Mouse (Mus musculus) embryonic facial prominence, embryonic 10.5 days (tissue): ENCODE data around the gene Babam1. TPM values are rescaled to one million over a fixed set of nuclear protein-coding genes. Genes with fewer than 3 reads are reported as not detected.
A peak's percentile ranks its signal among the peaks of the same experiment; 100 is the strongest.
"Not testable (repeated sequence)": the region's sequence is repeated elsewhere in the genome, so short reads cannot be mapped to it uniquely, and the experiment has no call there.

Source experiments
- DNase-seq: peaks from one replicate; pipeline ENCODE4 v3.0.0-alpha.2; 2017; ENCODE audit warnings: low spot score
- H3K27ac ChIP-seq: fragments of 300-500 bp; sonication (generic); replicated peaks from 2 replicates; pipeline ENCODE4 v1.5.1; 2016; ENCODE audit warnings: mild to moderate bottlenecking
- H3K27me3 ChIP-seq: fragments of 300-500 bp; sonication (generic); replicated peaks from 2 replicates; pipeline ENCODE4 v1.6.1; 2016; ENCODE audit warnings: low read depth, mild to moderate bottlenecking; ENCODE audit not compliant: poor library complexity, severe bottlenecking
- H3K36me3 ChIP-seq: fragments of 300-500 bp; sonication (generic); replicated peaks from 2 replicates; pipeline ENCODE4 v1.6.1; 2016; ENCODE audit warnings: mild to moderate bottlenecking, moderate library complexity
- H3K4me1 ChIP-seq: fragments of 300-500 bp; sonication (generic); 2 replicates; pipeline ENCODE4 v1.6.1; 2016
- H3K4me3 ChIP-seq: fragments of 300-500 bp; sonication (generic); 2 replicates; pipeline ENCODE4 v1.5.1; 2016; ENCODE audit warnings: mild to moderate bottlenecking, moderate library complexity
- H3K9me3 ChIP-seq: fragments of 300-500 bp; sonication (generic); 2 replicates; pipeline ENCODE4 v1.6.1; 2016; ENCODE audit warnings: mild to moderate bottlenecking
- WGBS: fragments of 180-500 bp; shearing (Covaris S2); methylation state at CpG from one replicate; pipeline ENCODE4 v1.1.7; 2016; 5-methylcytosine and 5-hydroxymethylcytosine counted together
- polyA plus RNA-seq: library from polyadenylated mRNA; unstranded; fragments of >200 nt; fragmentation: Nextera tagmentation; extraction: Ambion mirVana; gene quantifications from 2 replicates; pipeline ENCODE4 v1.2.1, GENCODE M21; 2016

The Babam1 gene
- polyA plus RNA-seq, 1 experiment from 2014 or later: 110 TPM

GRCm38 (mm10) chr8:71403107-71403885 lies 6.6 kb downstream of the Babam1 start:
- DNase-seq: no peak
- peaks cover 61% of the 10 kb centered on the region for H3K36me3 ChIP-seq
- peaks cover 27% of the 10 kb centered on the region for H3K4me1 ChIP-seq
- WGBS: 84% methylated on average over 6 of the region's 6 CpGs
- no peaks in the 10 kb centered on the region for H3K27me3 ChIP-seq
- H3K4me3 ChIP-seq: no peak overlapping the region
- H3K9me3 ChIP-seq: no peaks in the 10 kb centered on the region
- no peak overlapping the region for H3K27ac ChIP-seq

DNA sequence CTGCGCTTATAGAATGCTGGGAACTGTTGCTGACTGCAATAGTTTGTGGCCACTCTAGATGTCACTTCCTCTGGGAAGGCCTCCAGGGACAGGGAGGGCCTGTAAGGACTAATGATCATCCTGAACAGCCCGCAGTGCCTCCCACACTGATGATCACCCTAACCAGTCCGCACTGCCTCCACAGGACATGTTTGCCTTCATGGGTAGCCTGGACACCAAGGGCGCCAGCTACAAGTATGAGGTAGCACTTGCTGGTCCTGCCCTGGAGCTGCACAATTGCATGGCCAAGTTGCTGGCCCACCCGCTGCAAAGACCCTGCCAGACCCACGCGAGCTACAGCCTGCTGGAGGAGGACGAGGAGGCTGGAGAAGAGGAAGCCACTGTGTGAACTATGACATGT lies 7.3 kb downstream of the Babam1 start:
- peaks cover 27% of the 10 kb centered on the region for H3K4me1 ChIP-seq
- no peak overlapping the region for H3K4me3 ChIP-seq
- no peaks in the 10 kb centered on the region for H3K27me3 ChIP-seq
- H3K36me3 ChIP-seq: peaks cover 61% of the 10 kb centered on the region
- H3K27ac ChIP-seq: no peak overlapping the region
- no peak for DNase-seq
- H3K9me3 ChIP-seq: no peaks in the 10 kb centered on the region
- WGBS: 93% methylated on average over 8 of the region's 8 CpGs

DNA sequence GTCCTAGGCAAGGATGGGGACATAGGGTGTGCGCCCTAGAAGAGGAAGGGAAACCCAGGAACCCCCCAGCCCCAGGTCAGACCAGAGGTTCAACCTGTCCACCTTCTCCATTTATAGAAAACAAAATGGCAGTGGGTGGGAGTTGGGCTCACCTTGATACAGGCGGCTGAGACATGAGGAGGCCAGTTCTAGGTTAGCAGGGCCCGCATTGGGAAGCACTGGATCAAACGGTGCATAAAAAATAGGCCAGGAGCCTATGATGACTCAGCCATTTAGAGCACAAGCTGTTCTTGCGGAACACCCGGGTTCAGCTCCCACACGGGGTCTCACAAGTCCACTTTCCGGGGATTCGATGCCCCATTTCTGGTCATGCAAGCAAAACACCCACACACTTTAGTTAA lies 8.3 kb downstream of the Babam1 start:
- Histone ChIP-seq H3K27me3 (no peaks in the 10 kb centered on the region), H3K36me3 (peaks cover 61% of the 10 kb centered on the region), H3K4me1 (peaks cover 27% of the 10 kb centered on the region), H3K27ac (no peak overlapping the region), H3K9me3 (no peaks in the 10 kb centered on the region), H3K4me3 (peak overlapping the region; percentile 84)
- WGBS: 91% methylated on average over 9 of the region's 9 CpGs
- DNase-seq: no peak

GRCm38 (mm10) chr8:71405401-71406098 lies 8.9 kb downstream of the Babam1 start, which contains the start of gene Ankle1:
Ankle1 (plus strand) TSS chr8:71406010.
- H3K4me3 ChIP-seq: peak within 1 kb of the TSS; percentile 84
- no peaks in the 10 kb centered on the region for H3K27me3 ChIP-seq
- H3K9me3 ChIP-seq: no peaks in the 10 kb centered on the region
- 18% methylated on average over 33 of the region's 33 CpGs for WGBS
- DNase-seq: peak; percentile 97
- peak within 1 kb of the TSS; percentile 92 for H3K27ac ChIP-seq
- peaks cover 27% of the 10 kb centered on the region for H3K4me1 ChIP-seq
- H3K36me3 ChIP-seq: peaks cover 60% of the 10 kb centered on the region

- Histone ChIP-seq H3K36me3 (peaks cover 55% of the 10 kb centered on the region), H3K9me3 (no peaks in the 10 kb centered on the region), H3K27me3 (no peaks in the 10 kb centered on the region), H3K27ac (peak overlapping the region; percentile 92), H3K4me3 (peak overlapping the region; percentile 84), H3K4me1 (peaks cover 28% of the 10 kb centered on the region)
- WGBS: 1% methylated on average over 55 of the region's 55 CpGs
- DNase-seq: peak; percentile 89
These were observed 9.7 kb downstream of the Babam1 start for GRCm38 (mm10) chr8:71406099-71407015.

- peaks cover 50% of the 10 kb centered on the region for H3K36me3 ChIP-seq
- 91% methylated on average over 14 of the region's 14 CpGs for WGBS
- no peaks in the 10 kb centered on the region for H3K9me3 ChIP-seq
- no peak overlapping the region for H3K27ac ChIP-seq
- no peak for DNase-seq
- peaks cover 35% of the 10 kb centered on the region for H3K4me1 ChIP-seq
- peak overlapping the region; percentile 84 for H3K4me3 ChIP-seq
- H3K27me3 ChIP-seq: no peaks in the 10 kb centered on the region
These were observed 10.8 kb downstream of the Babam1 start for GRCm38 (mm10) chr8:71407441-71407840.

GRCm38 (mm10) chr8:71408231-71408630 lies 11.6 kb downstream of the Babam1 start:
- H3K27ac ChIP-seq: no peak overlapping the region
- peaks cover 35% of the 10 kb centered on the region for H3K4me1 ChIP-seq
- no peaks in the 10 kb centered on the region for H3K27me3 ChIP-seq
- H3K9me3 ChIP-seq: no peaks in the 10 kb centered on the region
- peaks cover 42% of the 10 kb centered on the region for H3K36me3 ChIP-seq
- H3K4me3 ChIP-seq: no peak overlapping the region
- no peak for DNase-seq
- WGBS: 92% methylated on average over 4 of the region's 4 CpGs

- no peak overlapping the region for H3K27ac ChIP-seq
- 48% methylated on average over 11 of the region's 11 CpGs for WGBS
- H3K4me3 ChIP-seq: no peak overlapping the region
- H3K9me3 ChIP-seq: no peaks in the 10 kb centered on the region
- DNase-seq: no peak
- H3K36me3 ChIP-seq: peaks cover 33% of the 10 kb centered on the region
- H3K4me1 ChIP-seq: peaks cover 17% of the 10 kb centered on the region
- no peaks in the 10 kb centered on the region for H3K27me3 ChIP-seq
These were observed 15.0 kb downstream of the Babam1 start for GRCm38 (mm10) chr8:71411535-71412273.

GRCm38 (mm10) chr8:71422121-71422520 lies 25.5 kb downstream of the Babam1 start:
- no peak for DNase-seq
- no peak overlapping the region for H3K27ac ChIP-seq
- H3K27me3 ChIP-seq: 0 out of 2 replicates have a peak, but pooled peaks cover 3% of the 10 kb centered on the region
- H3K4me1 ChIP-seq: no peaks in the 10 kb centered on the region
- no peaks in the 10 kb centered on the region for H3K9me3 ChIP-seq
- H3K36me3 ChIP-seq: no peaks in the 10 kb centered on the region
- no peak overlapping the region for H3K4me3 ChIP-seq

DNA sequence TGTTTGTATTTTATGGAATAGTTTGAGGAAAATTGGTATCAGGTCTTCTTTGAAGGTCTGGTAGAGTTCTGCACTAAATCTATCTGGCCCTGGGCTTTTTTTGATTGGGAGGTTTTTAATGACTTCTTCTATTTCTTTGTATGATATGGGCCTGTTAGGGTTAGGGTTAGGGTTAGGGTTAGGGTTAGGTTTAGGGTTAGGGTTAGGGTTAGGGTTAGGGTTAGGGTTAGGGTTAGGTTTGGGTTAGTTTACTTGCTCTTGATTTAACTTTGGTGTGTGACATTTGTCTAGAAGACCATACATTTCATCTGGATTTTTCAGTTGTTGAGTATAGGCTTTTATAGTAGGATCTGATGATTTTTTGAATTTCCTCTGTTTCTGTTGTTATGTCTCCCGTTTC lies 36.3 kb downstream of the Babam1 start:
- H3K27me3 ChIP-seq, H3K9me3 ChIP-seq, H3K36me3 ChIP-seq, H3K4me3 ChIP-seq, H3K27ac ChIP-seq, DNase-seq, H3K4me1 ChIP-seq: not testable (repeated sequence)
- WGBS: 82% methylated on average over 1 of the region's 1 CpGs

DNA sequence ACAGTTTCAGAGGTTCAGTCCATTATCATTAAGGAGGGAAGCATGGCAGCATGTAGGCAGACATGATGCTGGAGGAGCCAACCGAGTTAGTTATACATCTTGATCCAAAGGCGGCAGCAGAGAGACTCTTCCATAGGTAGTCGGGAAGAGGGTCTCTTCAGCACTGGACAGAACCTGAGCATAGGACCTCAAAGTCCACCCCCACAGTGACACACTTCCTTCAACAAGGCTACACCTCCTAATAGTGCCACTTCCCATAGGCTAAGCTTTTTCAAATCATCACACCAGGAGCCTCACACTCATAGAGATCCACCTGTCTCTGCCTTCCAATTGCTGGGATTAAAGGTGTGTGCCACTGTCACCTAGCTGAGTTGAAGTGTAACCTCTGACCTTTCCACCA lies 40.4 kb downstream of the Babam1 start:
- H3K4me1 ChIP-seq: peaks cover 3% of the 10 kb centered on the region; the same call in 1 of the 2 replicates
- H3K4me3 ChIP-seq: no peak overlapping the region
- 41% methylated on average over 3 of the region's 3 CpGs for WGBS
- H3K27me3 ChIP-seq: peaks cover 3% of the 10 kb centered on the region
- H3K9me3 ChIP-seq: peaks cover 3% of the 10 kb centered on the region; the same call in 1 of the 2 replicates
- no peak for DNase-seq
- no peaks in the 10 kb centered on the region for H3K36me3 ChIP-seq
- H3K27ac ChIP-seq: no peak overlapping the region

GRCm38 (mm10) chr8:71441404-71441803 lies 44.7 kb downstream of the Babam1 start:
- WGBS: 0% methylated on average over 7 of the region's 7 CpGs
- DNase-seq: peak; percentile 43

More at GRCm38 (mm10) chr8:71441404-71441803, 44.7 kb downstream of the Babam1 start:
- peaks cover 4% of the 10 kb centered on the region; the same call in 1 of the 2 replicates for H3K4me1 ChIP-seq
- no peak overlapping the region for H3K27ac ChIP-seq
- no peaks in the 10 kb centered on the region for H3K9me3 ChIP-seq
- H3K36me3 ChIP-seq: no peaks in the 10 kb centered on the region
- no peak overlapping the region for H3K4me3 ChIP-seq
- peaks cover 18% of the 10 kb centered on the region for H3K27me3 ChIP-seq
